In the genomic region with DNA sequence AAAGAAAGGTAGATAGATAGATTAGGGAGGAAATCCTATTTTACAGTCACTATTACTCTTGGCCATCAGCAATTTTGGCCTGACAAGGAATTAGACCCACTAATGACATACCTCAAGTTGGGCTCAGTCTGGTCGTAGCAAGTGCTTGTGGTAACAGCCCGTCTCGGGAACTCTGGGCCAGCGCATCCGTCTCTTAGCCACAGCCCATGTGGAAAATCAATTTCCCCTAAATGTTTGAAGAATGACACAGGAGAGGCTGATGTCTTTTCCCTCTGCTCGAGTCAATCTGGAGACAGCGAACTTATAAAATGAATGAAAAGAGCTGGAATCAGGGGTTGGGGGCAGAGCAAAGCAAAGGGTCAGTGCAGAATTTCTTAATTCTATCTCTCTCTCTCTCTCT, we compare ENCODE assay signal across 12 mouse cellular contexts.
"Had no signal": no experiment of that assay in that cellular context is flagged by ENCODE, and none has a peak within 500 bp of the region (broad histone marks: within the 10 kb centered on the region; RNA-seq: fewer than 3 reads in every experiment).

No protein-coding gene starts in this region.

- DNase-seq: kidney, adult 9 months; kidney, postnatal 14 days; kidney, postnatal 4 days; left cerebral cortex, postnatal 4 days; liver, embryonic 13.5 days; lung, adult 2 months; lung, postnatal 14 days; lung, postnatal 4 days; retina, postnatal 1 day; right cerebral cortex, postnatal 25 days; thymus, adult 18-20 months; thymus, postnatal 36 days had no signal
